Mouse (Mus musculus) neural tube, embryonic 12.5 days (tissue): Measurements from ENCODE around the gene Gm49630. TPM values are rescaled to one million over a fixed set of nuclear protein-coding genes. Genes with fewer than 3 reads are reported as not detected.
"Not testable (repeated sequence)": the region's sequence is repeated elsewhere in the genome, so short reads cannot be mapped to it uniquely, and the experiment has no call there.

ENCODE experiments used
- ATAC-seq: fragments of 200-750 bp; cut with Nextera tagmentation; 2 replicates; pipeline ENCODE4 v1.8.0; 2017; ENCODE audit warnings: low read depth, mild to moderate bottlenecking, moderate TSS enrichment, moderate library complexity; ENCODE audit not compliant: low FRiP score
- H3K27ac ChIP-seq: fragments of 300-500 bp; sonication (generic); 2 replicates; pipeline ENCODE4 v1.5.1; 2016
- H3K27me3 ChIP-seq: fragments of 300-500 bp; sonication (generic); replicated peaks from 2 replicates; pipeline ENCODE4 v1.6.1; 2016; ENCODE audit warnings: mild to moderate bottlenecking
- H3K36me3 ChIP-seq: fragments of 300-500 bp; sonication (generic); 2 replicates; pipeline ENCODE4 v1.6.1; 2016; ENCODE audit warnings: mild to moderate bottlenecking
- H3K4me1 ChIP-seq: fragments of 300-500 bp; sonication (generic); 2 replicates; pipeline ENCODE4 v1.6.1; 2016
- H3K4me2 ChIP-seq: fragments of 300-500 bp; sonication (generic); replicated peaks from 2 replicates; pipeline ENCODE4 v1.6.1; 2016; ENCODE audit warnings: mild to moderate bottlenecking
- H3K4me3 ChIP-seq: fragments of 300-500 bp; sonication (generic); 2 replicates; pipeline ENCODE4 v1.5.1; 2016
- H3K9ac ChIP-seq: fragments of 300-500 bp; sonication (generic); 2 replicates; pipeline ENCODE4 v1.6.1; 2016; ENCODE audit warnings: mild to moderate bottlenecking
- H3K9me3 ChIP-seq: fragments of 300-500 bp; sonication (generic); 2 replicates; pipeline ENCODE4 v1.6.1; 2016; ENCODE audit warnings: mild to moderate bottlenecking
- WGBS: fragments of 180-500 bp; shearing (Covaris S2); methylation state at CpG from one replicate; pipeline ENCODE4 v1.1.7; 2016; 5-methylcytosine and 5-hydroxymethylcytosine counted together
- polyA plus RNA-seq: library from polyadenylated mRNA; unstranded; fragments of >200 nt; fragmentation: Nextera tagmentation; extraction: Ambion mirVana; gene quantifications from 2 replicates; pipeline ENCODE4 v1.2.1, GENCODE M21; 2016

Gene Gm49630
- polyA plus RNA-seq, 1 experiment from 2014 or later = not detected

DNA sequence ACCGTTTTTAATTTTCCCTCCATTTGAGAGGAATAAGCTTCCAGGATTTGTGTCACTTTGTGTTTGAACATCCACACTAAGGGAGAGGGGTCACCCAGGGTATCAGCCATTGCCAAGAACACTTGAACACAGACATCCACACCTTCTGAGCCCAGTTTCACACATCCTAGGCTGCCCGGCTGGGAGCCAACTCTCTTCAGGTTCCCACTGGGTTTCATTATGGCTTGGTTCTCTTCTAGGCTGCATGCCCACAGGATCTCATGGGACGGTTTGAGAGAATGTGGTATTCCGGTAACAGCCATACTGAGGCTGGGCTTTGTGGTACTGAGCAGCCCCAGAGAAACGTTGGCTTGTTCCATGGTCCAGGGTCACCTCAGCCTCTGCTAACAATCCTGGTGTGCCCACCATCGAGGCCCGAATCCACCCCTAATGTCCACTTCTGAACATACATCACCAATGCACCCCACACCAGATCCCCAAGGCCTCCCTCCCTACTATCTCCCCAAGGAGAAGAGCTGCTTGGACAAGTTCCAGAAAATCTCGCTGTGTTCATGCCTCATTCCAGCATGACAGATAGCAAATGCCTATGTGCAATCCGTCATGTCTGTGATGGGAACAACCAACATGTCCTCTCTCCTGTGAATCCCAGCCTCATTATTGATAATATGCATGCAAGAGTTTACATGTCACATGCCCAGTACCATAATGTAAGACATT is 10.9 kb downstream of the Gm49630 start:
- H3K36me3 ChIP-seq, H3K27ac ChIP-seq, H3K9me3 ChIP-seq, H3K4me1 ChIP-seq, H3K9ac ChIP-seq, ATAC-seq, H3K27me3 ChIP-seq, H3K4me2 ChIP-seq, H3K4me3 ChIP-seq: not testable (repeated sequence)
- WGBS = 81% methylated on average over 9 of the region's 9 CpGs

DNA sequence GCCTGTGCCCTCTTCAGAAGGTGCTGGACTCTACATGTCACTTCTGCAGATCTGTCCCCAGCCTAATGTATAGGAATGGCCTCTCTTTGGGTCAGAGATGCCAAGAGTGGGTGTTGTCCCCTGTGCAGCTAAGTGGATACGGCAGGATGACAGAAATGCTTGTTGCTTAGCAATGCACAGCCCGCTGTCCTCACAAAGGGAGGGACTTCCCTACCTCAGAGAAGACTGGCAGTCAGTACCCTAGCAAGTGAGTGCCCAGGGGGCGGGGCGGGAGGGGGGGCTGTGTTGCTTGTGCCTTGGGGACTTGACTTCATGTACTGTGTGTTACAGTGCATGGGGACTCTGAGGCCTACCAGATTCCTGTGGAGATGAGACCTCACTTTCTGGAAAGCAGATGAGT is 12.0 kb downstream of the Gm49630 start:
- WGBS = 74% methylated on average over 4 of the region's 4 CpGs
- not testable (repeated sequence) for H3K27ac ChIP-seq, H3K27me3 ChIP-seq, H3K36me3 ChIP-seq, H3K9ac ChIP-seq, ATAC-seq, H3K4me3 ChIP-seq, H3K4me1 ChIP-seq, H3K4me2 ChIP-seq, H3K9me3 ChIP-seq

DNA sequence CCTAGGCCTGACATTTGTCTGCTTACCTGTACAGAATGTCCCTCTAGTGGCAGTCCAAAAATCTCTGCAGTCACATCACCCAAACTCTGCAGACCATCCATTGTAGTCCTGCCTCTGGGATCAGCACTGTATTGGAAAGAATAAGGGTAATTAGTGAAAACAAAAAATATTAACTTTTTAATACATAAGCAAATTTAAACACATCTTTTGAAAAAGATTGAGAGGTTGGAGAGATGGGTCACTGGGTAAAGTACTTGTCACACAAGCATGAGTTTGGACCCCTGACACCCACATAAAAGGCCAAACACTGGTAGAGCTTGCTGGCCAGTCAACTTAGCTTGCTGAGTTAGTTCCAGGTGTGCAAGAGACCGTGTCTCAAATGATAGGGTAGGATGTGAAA is 19.2 kb downstream of the Gm49630 start, which contains the start of gene Ttll2:
Ttll2 (minus strand) TSS at position 101 of the 400 bp plus-strand sequence.
- not testable (repeated sequence) for H3K4me3 ChIP-seq, H3K4me1 ChIP-seq, ATAC-seq, H3K27me3 ChIP-seq, H3K27ac ChIP-seq, H3K36me3 ChIP-seq, H3K9me3 ChIP-seq, H3K9ac ChIP-seq, H3K4me2 ChIP-seq
- WGBS = 100% methylated on average over 1 of the region's 1 CpGs

DNA sequence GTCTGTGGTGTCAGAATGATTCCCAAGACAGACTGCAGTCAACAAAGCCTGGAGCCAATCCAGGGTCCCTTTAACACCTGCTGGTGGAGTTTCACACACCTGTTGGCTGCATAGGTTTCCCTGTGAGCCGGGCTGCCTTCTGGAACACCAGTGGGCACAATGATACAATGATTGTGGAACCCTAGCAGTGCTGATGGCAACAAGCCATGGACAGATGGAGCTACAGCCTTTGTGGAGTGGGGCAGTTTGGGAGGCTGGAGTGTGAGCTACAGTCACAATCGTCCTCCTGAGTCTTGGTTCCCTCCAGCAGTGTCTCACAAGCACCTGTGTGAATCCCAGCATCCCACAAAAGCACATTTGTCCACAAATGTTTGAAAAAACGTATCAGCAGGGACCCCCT is 23.0 kb downstream of the Gm49630 start:
- WGBS = 83% methylated on average over 2 of the region's 3 CpGs
- H3K4me2 ChIP-seq, ATAC-seq, H3K4me1 ChIP-seq, H3K36me3 ChIP-seq, H3K9ac ChIP-seq, H3K27me3 ChIP-seq, H3K4me3 ChIP-seq, H3K9me3 ChIP-seq, H3K27ac ChIP-seq: not testable (repeated sequence)

- H3K4me1 ChIP-seq, H3K4me2 ChIP-seq, H3K9ac ChIP-seq, H3K4me3 ChIP-seq, ATAC-seq, H3K9me3 ChIP-seq, H3K36me3 ChIP-seq, H3K27ac ChIP-seq, H3K27me3 ChIP-seq: not testable (repeated sequence)
- 82% methylated on average over 8 of the region's 9 CpGs for WGBS
These were observed 34.4 kb downstream of the Gm49630 start for GRCm38 (mm10) chr17:7337381-7337780.

GRCm38 (mm10) chr17:7332745-7333144 is 39.0 kb downstream of the Gm49630 start:
- WGBS = 78% methylated on average over 3 of the region's 5 CpGs
- H3K27me3 ChIP-seq, H3K4me1 ChIP-seq, H3K4me2 ChIP-seq, H3K36me3 ChIP-seq, H3K4me3 ChIP-seq, H3K9ac ChIP-seq, ATAC-seq, H3K9me3 ChIP-seq, H3K27ac ChIP-seq: not testable (repeated sequence)

DNA sequence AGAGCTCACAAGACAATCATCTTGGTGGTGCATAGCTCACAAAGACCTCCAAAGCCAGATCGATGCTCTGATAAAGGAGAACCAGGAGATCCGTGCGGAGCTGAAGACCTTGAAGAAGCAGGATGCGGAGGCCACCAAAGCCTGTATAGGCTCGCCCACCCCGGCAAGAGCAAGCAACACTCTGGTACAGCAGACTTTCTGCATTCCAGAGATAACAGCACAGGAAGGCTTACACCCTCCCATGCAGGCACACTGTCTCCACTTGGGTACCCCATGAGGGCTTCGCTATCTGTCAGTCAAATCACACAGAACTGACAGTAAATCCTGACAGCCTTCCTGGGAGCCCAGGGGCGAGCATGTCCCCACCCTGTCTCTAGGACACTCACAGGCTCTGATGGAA is 45.4 kb downstream of the Gm49630 start:
- not testable (repeated sequence) for H3K27ac ChIP-seq
- WGBS = 90% methylated on average over 7 of the region's 8 CpGs

DNA sequence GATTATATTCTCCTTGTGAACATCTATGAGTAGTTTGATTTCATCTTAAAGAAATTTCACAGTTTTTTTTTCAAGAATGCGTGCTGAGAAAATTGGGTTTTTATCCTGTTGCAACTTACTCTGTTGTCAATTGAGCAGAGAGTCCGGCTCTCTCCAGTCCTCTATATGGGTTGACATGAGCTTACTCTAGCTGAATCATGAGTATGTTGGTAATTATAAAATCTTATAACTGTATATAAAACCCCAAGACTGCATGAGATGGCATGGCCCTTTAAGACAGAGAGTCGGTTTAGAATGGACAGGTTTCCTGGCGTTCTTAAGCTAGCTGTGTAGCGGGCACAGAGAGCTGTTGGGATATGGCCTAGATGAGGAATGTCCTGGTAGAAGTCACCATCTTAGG is 47.4 kb downstream of the Gm49630 start, which contains the start of gene Tcp10a:
Tcp10a (plus strand) TSS at position 301 of the 400 bp plus-strand sequence.
- not testable (repeated sequence) for H3K36me3 ChIP-seq, ATAC-seq, H3K4me2 ChIP-seq, H3K27ac ChIP-seq, H3K27me3 ChIP-seq, H3K4me3 ChIP-seq, H3K4me1 ChIP-seq, H3K9me3 ChIP-seq, H3K9ac ChIP-seq
- WGBS = 95% methylated on average over 5 of the region's 5 CpGs

More for the DNA sequence above, 45.4 kb downstream of the Gm49630 start:
- H3K4me2 ChIP-seq, H3K4me1 ChIP-seq, ATAC-seq, H3K9ac ChIP-seq, H3K27me3 ChIP-seq, H3K4me3 ChIP-seq, H3K36me3 ChIP-seq, H3K9me3 ChIP-seq: not testable (repeated sequence)

- not testable (repeated sequence) for ATAC-seq, H3K9me3 ChIP-seq, H3K4me1 ChIP-seq, H3K4me2 ChIP-seq, H3K36me3 ChIP-seq, H3K27ac ChIP-seq, H3K4me3 ChIP-seq, H3K9ac ChIP-seq, H3K27me3 ChIP-seq
- WGBS = 88% methylated on average over 6 of the region's 6 CpGs
These were observed 52.0 kb downstream of the Gm49630 start for GRCm38 (mm10) chr17:7319789-7320188.

- ATAC-seq, H3K9ac ChIP-seq, H3K4me1 ChIP-seq, H3K4me2 ChIP-seq, H3K9me3 ChIP-seq, H3K4me3 ChIP-seq, H3K36me3 ChIP-seq, H3K27me3 ChIP-seq, H3K27ac ChIP-seq: not testable (repeated sequence)
- WGBS = 81% methylated on average over 7 of the region's 8 CpGs
These were observed 55.9 kb downstream of the Gm49630 start for GRCm38 (mm10) chr17:7315693-7316382.

DNA sequence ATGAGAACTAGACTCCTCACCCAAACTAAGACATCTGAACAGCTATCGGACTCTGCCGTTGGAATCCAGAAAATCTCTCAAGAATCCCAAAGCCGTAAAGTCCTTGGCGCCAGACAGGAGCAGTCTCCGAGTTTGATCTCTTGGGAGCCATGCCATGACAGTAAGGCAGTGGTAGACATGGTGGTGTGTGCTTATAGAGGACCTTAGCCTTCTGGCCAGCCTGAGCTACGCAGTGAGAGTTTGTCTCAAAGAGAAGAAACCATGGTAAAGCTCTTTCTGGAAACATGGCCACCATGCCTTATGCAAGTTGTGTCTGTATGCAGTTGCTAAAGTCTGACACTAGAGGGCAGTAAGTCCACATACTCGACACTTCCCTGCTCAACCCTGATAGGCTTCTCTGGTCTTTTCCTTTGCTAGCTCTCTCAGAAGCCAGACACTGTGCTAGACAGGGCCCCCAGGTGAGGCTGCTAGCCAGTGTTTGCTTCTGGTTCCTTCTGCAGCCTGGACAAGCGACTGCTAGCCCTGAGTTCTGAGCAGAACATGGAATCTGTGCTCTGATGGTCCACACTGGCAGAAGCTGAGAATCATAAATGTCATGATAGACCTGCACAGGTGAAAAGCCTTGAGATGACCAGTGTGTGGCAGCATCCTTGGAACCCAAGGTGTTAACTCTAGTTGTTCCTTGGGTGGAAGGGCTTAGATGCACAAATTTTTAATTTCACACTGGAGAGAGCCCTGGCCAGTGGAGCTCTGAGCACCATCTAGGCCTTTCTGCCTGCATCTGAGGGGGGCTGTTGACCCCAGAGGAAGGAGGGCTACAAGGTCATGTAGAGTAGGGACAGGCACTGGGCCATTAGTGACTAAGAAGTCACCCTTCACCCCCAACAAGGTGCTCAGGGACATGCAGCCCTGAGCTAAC is 65.2 kb downstream of the Gm49630 start:
- H3K36me3 ChIP-seq, H3K27ac ChIP-seq: not testable (repeated sequence)
- WGBS = 64% methylated on average over 8 of the region's 8 CpGs

More for the DNA sequence above, 65.2 kb downstream of the Gm49630 start:
- H3K9me3 ChIP-seq, H3K27me3 ChIP-seq, H3K9ac ChIP-seq, H3K4me3 ChIP-seq, H3K4me1 ChIP-seq, H3K4me2 ChIP-seq: not testable (repeated sequence)
- ATAC-seq = peak; percentile 90
